Mouse (Mus musculus): ENCODE results near the gene Lfng.

Gene Lfng

DNA sequence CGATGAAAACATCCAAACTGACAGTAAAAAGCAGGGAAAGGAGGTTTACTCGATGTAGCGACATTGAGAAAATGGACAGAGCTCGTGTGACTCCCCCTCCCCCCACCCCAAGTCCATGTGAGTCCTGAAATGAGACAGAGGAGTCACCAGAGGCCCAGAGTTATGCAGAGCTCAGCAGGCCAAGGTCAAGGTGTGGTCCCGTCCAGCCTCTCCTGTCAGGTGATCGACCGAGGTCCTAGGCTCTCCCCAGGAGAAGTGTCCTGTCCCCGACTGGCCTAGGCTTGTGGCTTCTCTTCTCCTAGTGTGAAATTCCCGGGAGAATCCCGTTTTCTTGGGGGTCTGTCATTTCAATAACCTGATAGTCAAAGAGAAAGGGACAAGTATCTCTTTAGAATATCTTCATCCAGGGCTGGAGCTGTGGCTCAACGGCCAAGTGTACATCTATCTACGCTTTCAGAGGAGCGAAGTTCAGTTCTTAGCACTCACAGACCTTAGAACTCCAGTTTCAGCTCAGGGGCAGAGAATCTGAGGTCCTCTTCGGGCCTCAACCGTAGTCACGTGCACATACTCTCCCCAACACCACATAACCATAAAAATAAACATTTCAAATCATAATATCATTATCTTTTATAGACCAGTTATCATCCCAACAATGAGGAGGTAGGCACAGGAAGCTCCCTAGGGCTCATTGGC is 17.9 kb upstream of the Lfng start:
- in situ Hi-C loops (cut with MboI, MseI) = no loop called here

DNA sequence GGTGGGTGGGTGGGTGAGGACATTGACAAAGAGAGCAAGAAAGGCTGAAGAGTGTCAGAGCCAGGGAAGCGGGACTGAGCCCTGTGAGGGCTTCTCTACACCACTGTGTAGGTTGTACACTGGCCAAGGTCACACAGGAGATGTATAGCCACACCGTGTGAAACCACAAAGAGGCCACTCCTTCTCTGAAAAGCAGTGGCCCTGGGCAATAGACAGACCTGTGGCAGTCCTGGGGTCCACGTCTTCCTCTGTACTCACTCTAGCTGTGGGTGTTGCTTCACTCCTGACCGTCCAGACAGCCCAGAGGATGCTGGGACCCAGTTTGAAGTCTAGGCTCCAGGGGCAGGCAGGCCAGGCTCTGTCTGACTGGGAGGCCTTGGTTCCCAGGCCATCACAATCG is 12.3 kb upstream of the Lfng start:
- in situ Hi-C loops (cut with MboI, MseI) = no loop called here

DNA sequence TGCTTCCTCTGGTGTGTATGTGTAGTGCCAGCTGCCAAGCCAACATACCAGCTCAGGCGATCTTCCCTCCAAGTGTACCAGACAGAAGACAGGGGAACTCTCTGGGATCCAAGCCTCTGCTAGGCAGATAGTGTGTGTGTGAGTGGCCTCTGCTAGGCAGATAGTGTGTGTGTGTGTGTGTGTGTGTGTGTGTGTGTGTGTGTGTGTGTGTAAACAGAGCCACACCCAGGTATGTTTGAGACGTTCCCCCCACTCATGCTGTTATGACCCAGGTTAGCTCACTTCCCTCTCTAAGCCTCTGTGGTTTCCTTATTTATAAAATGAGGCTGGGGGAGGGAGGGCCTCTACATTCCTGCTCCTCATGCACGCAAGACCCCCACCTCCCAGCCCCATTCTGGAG is 10.7 kb upstream of the Lfng start:
- in situ Hi-C loops (cut with MboI, MseI) = no loop called here

DNA sequence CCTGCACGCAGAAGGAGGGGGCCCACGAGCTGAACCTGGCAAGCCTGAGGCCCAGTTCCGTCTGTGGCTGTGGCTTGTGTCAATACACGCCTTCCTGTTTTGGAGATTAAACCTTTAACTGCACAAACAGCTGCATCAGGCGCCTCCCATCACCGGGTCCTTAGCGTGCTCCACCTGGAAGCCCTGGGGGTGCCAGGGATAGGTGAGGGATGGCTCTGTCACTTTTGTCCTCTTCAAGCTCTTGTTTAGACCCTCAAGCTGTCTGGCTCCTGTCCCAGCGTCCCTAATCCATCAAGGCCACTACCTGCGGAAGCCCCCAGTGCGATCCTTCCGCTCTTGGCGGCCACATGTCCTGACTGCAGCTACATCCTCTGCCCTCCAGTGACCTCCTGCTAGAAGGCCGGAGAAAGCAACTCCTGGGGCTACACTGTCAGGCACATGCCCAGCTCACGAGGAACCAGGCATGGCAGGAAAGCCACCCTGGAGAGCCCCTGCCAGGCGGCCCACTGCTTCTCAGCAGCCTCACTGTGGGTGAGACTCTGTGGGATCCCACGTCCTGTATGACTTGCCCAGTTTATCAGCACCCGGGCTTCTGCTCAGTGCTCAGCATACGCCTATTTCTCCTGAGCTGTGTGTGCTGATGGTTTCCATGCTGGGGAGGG is 10.1 kb upstream of the Lfng start:
- in situ Hi-C loops (cut with MboI, MseI) = no loop called here

DNA sequence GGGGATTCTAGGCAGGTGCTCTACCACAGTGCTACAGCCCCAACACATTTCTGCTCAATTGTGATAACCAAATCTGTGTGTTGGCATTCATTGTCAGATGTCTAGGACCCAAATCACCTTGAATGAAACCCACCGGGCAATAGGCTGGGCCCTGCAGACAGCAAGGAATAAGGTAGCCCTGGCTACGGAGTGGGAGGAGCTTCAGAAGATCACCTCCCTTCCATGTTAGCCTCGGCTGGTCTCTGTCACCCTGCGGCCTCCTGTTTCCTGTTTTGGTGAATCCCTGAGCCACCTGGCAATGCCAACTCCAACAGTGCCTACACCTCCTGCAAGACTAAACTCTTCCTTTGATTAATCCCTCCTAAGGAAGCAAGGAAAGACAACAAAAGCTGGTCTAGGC is 9.3 kb upstream of the Lfng start:
- in situ Hi-C loops (cut with MboI, MseI) = no loop called here

DNA sequence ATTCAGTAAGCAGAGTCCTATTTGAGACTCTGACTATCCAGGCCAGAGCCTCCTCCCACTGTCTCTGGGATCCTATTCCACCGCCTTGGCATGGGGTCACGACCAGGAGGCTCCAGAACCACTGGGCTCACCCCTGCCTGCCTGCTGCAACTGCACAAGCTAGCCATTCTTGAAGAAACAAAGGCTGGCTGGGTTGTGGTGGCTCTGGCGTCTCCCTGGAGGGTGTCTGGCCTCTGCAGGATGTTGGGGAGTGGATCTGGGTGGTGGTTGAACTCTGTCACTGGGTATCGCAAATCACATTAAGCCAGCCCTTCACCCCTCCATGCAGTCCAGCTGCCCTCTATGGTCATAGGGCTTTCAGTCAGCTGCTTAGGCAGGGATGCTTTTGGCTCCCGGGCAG is 7.2 kb upstream of the Lfng start:
- in situ Hi-C loops (cut with MboI, MseI) = no loop called here

DNA sequence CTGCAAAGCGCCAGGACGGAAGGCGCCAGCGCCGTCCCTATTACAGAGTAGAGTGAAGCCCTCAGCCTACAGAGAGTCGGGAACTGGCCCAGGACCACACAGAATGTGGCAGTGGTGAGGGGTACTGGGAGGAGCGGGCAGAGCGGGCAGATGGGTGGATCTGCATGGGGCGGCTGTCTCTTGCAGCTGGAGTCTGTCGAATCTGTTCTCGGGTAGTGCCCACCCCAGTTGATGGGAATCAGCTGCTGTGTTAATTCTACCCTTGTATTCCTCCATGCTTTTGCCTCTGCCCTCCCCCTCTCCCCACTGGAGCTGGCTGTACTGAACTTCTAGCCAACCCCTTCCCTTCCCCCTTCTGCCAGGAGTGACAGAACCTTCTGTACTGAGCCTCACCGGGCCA is 5.4 kb upstream of the Lfng start:
- in situ Hi-C loops (cut with MboI, MseI) = no loop called here

DNA sequence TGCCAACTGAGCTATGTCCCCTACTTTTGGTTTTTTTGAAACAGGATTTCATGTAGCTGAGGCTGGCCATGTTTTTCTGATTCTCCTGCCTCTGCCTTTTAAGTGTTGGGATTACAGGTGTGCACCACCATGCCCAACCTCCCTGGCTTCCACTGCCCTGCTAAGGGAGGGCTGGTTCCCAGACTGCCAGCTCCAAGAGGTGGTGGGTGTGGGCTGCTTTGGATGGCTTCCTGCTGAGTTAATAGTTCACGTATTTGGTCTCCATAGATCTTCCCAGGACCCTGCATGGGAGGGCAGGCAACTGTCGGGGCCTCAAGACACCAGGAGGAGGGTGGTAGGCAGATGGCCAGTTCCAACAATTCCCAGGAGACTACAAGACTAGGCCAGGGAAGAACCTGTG is 4.6 kb upstream of the Lfng start:
- in situ Hi-C loops (cut with MboI, MseI) = no loop called here

DNA sequence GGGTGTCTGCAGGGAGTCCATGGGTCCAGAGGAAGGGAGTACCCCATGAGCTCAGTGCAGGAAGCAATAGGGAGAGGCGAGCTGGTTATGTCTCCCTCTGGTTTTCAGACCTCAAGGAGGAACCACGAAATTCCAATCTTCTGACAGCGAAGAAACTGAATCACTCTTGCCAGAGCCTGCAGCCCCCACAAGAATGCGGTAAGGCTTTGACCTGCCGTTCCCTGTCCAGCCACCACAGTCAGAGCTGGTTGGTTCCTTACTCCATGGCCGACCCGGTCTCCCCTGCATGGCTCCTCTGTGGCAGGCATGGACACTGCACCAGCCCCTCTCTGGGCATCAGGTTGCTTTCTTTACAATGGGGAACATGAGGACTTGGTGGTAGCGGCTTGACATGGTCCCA is 2.7 kb upstream of the Lfng start:
- in situ Hi-C loops (cut with MboI, MseI) = no loop called here

DNA sequence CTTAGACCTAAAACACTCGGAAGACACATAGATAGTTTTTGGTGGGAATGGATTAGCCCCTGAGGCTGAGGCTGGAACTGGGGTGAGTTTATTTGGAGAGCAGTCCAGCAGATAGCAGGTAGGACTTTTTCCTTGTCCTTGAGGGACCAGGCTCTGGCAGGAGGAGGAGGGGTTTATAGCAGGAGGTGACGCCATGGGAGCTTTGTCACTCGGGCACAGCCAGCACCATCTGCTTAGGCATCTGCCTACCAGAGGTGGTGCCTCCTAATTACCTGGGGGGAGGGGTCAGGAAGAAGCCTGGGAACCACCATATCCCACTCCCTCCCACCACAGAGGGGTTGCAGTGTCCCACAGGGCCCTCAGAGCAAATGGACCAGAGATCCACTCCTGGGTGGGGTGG is 1.9 kb upstream of the Lfng start:
- in situ Hi-C loops (cut with MboI, MseI) = no loop called here

DNA sequence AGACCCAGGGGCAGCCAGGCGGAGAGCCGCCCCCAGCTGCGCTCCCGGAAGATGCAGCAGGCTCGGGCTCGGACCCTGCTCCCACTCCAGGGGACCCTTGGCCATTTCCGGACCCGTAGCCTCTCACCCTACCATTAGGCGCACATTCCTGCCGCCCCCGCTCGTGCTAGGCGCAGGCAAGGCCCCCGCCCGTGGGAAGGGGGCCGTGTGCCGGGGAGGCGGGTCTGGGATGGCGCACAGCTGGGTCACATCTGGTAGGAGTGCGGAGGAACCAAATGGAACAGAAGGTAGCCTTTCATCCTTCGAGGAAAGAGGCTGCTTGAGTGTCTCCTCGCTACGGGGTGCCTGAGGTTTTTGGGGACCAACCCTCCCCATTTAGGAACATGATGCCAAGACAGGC is 734 bp upstream of the Lfng start:
- in situ Hi-C loops (cut with MboI, MseI) = no loop called here

DNA sequence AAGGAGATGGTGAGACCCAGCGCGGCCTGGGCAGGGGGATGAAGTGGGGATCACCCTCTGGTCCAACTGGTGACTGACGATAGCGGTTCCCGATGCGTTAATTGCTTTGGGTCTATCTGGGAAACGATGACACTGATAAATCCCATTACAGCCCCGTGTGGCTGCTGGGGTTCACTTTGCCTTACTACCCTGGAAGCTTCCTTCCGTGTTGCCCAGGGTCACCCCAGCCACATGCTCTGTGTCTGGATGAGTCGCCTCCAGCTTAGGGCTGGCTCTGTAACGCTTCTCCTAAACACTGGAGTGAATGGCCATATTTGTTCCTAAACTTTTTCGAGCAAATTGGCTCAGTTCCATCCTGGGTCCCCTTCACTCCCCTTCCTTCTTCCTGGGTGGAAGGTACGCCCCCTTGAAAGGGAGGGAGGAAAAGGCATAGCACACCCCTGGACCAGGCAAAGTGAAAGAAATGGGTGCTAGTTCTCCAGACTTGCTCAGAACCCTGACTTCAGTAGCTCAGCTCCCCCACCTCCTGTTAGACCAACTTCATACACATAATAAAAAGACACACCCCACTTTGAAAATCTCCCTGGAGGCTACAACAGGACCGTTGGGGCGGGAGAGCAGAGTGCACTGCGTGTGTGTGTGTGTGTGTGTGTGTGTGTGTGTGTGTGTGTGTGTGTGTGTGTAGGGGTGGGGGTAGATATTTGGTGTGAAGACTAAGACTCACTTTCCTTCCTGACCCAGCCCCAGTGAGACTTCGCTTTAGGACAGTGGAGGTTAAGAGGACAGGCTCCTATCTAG is 915 bp downstream of the Lfng start:
- in situ Hi-C loops (cut with MboI, MseI) = no loop called here

DNA sequence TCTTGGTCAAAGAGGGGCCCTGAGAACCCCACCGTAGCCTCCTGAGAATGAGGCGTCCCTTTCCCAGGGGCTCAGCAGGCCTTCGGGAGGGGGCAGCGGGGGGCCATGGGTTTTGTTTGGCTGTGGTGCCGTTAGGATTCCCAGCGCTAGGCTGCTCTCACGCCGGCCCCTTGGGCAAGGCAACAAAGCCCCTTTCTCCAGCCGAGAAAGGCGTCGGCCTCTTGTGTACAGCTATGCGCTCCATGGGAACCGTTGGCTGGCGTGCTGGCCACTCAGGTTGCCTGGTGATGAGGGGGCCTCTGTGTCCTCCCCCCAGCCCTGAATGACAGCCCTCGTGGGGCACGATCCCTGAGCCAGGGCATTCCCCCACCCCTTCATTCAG is 1.5 kb downstream of the Lfng start:
- in situ Hi-C loops (cut with MboI, MseI) = no loop called here

DNA sequence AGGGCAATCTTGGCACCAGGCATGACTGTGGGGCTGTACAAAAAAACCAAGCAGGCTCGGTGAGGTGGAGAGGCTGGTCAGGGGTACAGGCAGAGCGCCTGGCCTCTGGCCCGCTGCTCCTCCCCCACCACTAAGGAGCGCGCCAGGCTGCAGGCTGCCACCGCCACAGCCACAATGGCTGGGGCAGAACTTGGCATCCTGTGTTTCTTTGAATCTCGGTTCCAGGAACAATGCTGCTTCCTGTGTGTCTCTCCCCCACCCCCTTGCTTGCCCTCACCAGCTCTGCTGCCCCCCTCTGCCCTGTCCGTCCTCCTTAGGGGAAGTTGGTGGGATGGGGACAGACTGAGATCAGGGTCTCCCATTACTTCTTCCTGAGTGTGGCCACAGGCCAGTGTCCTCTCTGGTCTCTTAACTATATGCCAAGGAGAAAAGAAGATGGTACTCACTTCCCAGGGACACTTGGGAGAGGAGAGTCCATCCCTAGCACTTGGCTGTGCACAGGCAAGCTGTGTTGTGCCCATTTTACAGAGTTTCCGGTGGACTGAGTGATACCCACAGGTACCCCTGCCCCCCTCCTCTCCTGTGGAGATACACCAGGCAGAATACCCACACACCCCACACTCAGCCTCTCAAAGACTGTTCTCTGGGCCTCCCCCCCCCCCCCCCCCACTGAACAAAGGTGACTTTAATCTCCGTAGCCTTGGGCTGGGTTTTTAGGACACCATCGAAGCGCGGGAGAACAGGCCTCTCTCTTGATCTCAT is 2.6 kb downstream of the Lfng start:
- in situ Hi-C loops (cut with MboI, MseI) = no loop called here

DNA sequence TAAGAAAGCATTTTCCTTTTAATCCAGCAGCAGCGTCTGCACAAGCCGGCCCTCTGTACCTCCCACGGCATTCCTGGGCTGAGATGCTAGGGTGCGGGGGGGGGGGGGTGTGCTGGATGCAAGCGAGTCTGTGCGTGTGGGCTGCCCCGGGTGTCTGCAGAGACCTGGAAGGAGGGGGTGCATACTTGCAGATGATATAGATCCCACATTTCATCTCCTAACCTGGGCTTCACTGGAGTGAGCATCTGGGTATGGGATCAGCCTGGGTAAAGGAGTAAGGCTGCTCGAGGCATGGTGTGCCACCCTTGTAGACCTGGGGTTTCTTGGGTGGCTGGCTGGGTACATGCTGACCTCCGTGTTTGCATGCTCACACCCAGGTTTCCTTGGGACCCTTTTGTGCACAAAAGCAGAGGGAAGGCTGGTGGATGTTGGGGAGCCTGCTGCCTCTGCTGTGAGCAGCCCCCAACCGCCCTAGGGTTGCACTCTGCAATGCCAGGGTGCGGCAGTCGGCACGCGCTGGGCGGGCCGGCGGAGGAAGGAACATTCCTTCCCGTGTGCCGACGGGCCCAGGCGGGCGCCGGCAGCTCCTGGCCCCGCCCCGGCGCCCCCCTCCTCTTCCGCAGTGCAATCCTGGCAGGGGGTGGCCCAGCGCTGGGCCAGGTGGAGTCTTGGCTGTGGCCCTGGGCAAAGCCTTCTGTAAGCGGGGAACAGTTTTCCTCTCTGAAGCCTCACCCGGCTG is 3.3 kb downstream of the Lfng start:
- in situ Hi-C loops (cut with MboI, MseI) = no loop called here

DNA sequence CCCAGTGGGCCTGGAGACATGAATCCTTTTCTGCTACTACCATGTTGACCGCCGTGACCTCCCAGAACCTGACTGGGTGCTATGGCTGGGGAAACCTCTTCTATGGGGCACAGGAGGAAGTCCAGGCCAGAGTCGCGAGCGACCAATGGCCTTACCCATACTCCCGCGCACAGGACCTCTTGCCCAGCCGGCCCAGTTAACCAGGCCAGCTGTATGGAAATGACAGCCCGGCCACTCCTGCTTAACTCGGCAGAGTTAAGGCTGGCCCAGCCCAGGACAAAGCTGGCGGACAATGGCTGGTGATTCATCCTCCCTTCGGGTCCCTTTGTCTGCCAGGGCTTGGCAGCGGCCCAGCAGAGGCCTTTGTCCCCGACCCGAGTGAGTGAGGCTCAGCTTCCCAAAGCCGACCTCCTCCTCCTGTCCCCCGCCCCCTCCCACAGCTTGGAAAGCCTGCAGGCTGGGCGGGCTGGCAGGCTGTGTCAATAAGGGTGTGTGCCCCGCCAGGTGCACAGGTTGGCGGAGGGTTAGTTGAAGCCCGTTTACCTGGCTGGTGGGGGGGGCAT is 4.0 kb downstream of the Lfng start:
- in situ Hi-C loops (cut with MboI, MseI) = no loop called here

DNA sequence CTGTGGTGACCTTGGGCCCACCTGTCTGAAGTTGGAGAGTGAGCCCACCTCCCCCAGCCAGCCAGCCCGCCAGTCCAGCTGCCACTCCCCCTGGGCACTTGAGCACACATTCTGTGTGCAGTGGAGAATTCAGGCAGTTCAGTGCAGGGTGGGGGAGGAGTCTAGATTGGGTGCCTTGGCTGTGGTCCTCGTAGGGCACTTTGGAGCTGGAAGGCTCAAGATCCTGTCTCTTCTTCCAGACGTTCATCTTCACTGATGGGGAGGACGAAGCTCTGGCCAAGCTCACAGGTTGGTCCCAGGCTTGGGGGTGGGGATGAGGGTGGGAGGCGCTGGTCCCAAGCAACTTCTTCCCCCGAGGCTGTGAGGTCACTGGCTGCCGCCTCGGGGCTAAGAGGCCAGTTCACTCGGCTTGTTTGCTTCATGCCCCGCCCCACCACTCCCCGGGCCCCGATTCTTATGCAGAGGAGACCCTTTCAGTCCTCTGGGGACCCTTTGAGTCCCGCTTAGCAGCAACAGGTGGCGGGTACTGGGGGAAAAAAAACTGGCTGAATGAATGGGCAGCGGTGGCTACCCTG is 4.6 kb downstream of the Lfng start:
- in situ Hi-C loops (cut with MboI, MseI) = no loop called here

DNA sequence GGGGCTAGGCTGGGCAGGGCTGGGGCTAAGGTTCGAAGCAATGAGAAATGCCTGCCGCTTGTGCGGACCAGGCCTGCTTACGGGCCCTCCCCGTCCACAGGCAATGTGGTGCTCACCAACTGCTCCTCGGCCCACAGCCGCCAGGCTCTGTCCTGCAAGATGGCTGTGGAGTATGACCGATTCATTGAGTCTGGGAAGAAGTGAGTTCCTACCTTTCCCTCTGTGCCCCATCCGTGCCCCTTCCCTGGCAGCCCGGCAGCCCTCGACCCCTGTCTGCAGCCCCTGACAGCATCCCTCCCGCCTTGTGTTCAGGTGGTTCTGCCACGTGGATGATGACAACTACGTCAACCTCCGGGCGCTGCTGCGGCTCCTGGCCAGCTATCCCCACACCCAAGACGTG is 5.1 kb downstream of the Lfng start:
- in situ Hi-C loops (cut with MboI, MseI) = no loop called here

DNA sequence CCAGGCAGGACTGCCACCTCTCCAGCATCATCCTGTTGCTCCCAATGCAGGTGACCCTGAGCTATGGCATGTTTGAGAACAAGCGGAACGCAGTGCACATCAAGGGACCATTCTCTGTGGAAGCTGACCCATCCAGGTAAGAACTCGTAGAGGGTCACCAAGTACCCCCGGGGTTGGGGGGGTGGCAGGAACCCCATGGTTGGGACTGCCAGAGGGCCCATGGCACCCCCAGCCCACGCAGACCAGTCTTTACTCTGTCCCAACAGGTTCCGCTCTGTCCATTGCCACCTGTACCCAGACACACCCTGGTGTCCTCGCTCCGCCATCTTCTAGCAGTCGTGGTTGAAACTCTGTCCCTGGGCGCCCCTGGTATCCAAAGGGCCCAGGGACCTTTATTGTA is 7.0 kb downstream of the Lfng start:
- in situ Hi-C loops (cut with MboI, MseI) = no loop called here

DNA sequence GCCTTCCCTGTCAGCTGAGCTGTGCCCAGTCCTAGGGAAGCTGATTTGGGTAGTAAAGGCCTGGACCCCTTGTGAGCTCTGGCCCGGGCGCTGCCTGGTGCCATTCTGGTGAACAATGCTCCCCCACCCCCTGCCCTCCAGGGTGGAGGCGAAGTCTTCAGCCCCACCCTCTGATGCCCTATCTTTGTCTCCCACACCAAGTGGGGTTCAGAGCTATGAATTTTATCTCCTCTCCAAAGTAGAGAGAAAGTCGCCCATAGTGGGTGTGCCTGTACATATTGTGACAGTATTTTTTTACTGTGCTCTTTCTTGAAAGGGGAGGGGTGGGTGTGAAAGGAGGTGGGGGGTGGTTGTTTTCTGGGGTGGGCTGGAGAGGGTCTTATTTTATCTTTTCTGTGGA is 7.7 kb downstream of the Lfng start:
- in situ Hi-C loops (cut with MboI, MseI) = loop anchor here (5.0 kb wide), 2 partner anchors 48 to 73 kb away; partner anchors contain the start of gene Grifin
